9 mouse cellular contexts compared by ENCODE assay signal in genomic region chr15:83678606-83679005, GRCm38 (mm10). TPM values are rescaled to one million over a fixed set of nuclear protein-coding genes. Genes with fewer than 3 reads are reported as not detected.
DNase-seq lines count a peak whose midpoint lies in the region; ATAC-seq lines count a peak whose summit lies in the region.
"Had no signal": no experiment of that assay in that cellular context is flagged by ENCODE, and none has a peak within 500 bp of the region (broad histone marks: within the 10 kb centered on the region; RNA-seq: fewer than 3 reads in every experiment).

No protein-coding gene starts in this region.

- peaks cover 10% of the 10 kb centered on the region; the same call in 1 of the 2 replicates for H3K27me3 ChIP-seq in embryonic facial prominence, embryonic 15.5 days
- H3K27me3 ChIP-seq in hindbrain, embryonic 16.5 days (replicated peaks; ENCODE audit: control insufficient read depth, insufficient read depth, low read length) = peaks cover 3% of the 10 kb centered on the region; the same call in 1 of the 2 replicates
- H3K27me3 ChIP-seq in neural tube, embryonic 11.5 days (ENCODE audit: control insufficient read depth, insufficient read depth, low read length) = 0 out of 2 replicates have a peak, but pooled peaks cover 3% of the 10 kb centered on the region

- no peaks in the 10 kb centered on the region for H3K36me3 ChIP-seq in embryonic facial prominence, embryonic 15.5 days
- H3K36me3 ChIP-seq in hindbrain, embryonic 16.5 days (ENCODE audit: control insufficient read depth, insufficient read depth, low read length) = no peaks in the 10 kb centered on the region
- H3K36me3 ChIP-seq in neural tube, embryonic 11.5 days (ENCODE audit: control insufficient read depth, insufficient read depth, low read length) = no peaks in the 10 kb centered on the region

- ATAC-seq in embryonic facial prominence, embryonic 15.5 days (ENCODE audit: insufficient number of reproducible peaks, low FRiP score, low TSS enrichment, low read depth) = peak; percentile 65; the same call in 1 of the 2 replicates
- 0 out of 2 replicates have a peak, but pooled peaks have one; percentile 30 for ATAC-seq in hindbrain, embryonic 16.5 days
- ATAC-seq in neural tube, embryonic 11.5 days (ENCODE audit: insufficient read depth, low FRiP score, low TSS enrichment) = no peak
- ATAC-seq: inflammation-experienced regulatory T-cells, adult 6 months had no signal

- H3K9ac ChIP-seq in embryonic facial prominence, embryonic 15.5 days = no peak overlapping the region
- H3K9ac ChIP-seq in hindbrain, embryonic 16.5 days (ENCODE audit: low read depth, low read length) = no peak overlapping the region; the same call in 1 of the 2 replicates
- H3K9ac ChIP-seq in neural tube, embryonic 11.5 days (ENCODE audit: low read length) = no peak overlapping the region

- H3K4me1 ChIP-seq in embryonic facial prominence, embryonic 15.5 days = peaks cover 38% of the 10 kb centered on the region
- H3K4me1 ChIP-seq in hindbrain, embryonic 16.5 days (ENCODE audit: control insufficient read depth, insufficient read depth, low read depth, low read length) = peaks cover 15% of the 10 kb centered on the region
- H3K4me1 ChIP-seq in neural tube, embryonic 11.5 days (ENCODE audit: control insufficient read depth, insufficient read depth, low read length) = peaks cover 18% of the 10 kb centered on the region

- WGBS in embryonic facial prominence, embryonic 15.5 days = 6% methylated on average over 11 of the region's 11 CpGs
- WGBS in hindbrain, embryonic 16.5 days = 5% methylated on average over 11 of the region's 11 CpGs
- WGBS in neural tube, embryonic 11.5 days = 4% methylated on average over 11 of the region's 11 CpGs

- peak; percentile 80 for DNase-seq in embryo, embryonic 11 days
- DNase-seq in neural tube, embryonic 11.5 days (ENCODE audit: low spot score) = peak; percentile 71
- no peak for DNase-seq in left cerebral cortex, postnatal 25 days (ENCODE audit: low spot score in 2 of 2)
- DNase-seq in left cerebral cortex, adult 8-10 months (ENCODE audit: low spot score in 2 of 2) = no peak
- no peak for DNase-seq in lung, postnatal 4 days
- DNase-seq: spleen, adult 18-20 months had no signal

- peak overlapping the region; percentile 45; the same call in 1 of the 2 replicates for H3K27ac ChIP-seq in embryonic facial prominence, embryonic 15.5 days (replicated peaks)
- no peak overlapping the region for H3K27ac ChIP-seq in hindbrain, embryonic 16.5 days (ENCODE audit: low read depth, low read length)
- no peak overlapping the region for H3K27ac ChIP-seq in neural tube, embryonic 11.5 days (ENCODE audit: low read depth, low read length)

- intact Hi-C loops in left cerebral cortex, postnatal 25 days (cut with DNase I) = no loop called here

- H3K4me3 ChIP-seq in embryonic facial prominence, embryonic 15.5 days (replicated peaks) = no peak overlapping the region
- no peak overlapping the region for H3K4me3 ChIP-seq in hindbrain, embryonic 16.5 days (ENCODE audit: low read length)
- no peak overlapping the region for H3K4me3 ChIP-seq in neural tube, embryonic 11.5 days (ENCODE audit: low read depth, low read length)

- no peaks in the 10 kb centered on the region for H3K9me3 ChIP-seq in embryonic facial prominence, embryonic 15.5 days (replicated peaks)
- no peaks in the 10 kb centered on the region for H3K9me3 ChIP-seq in hindbrain, embryonic 16.5 days (ENCODE audit: control insufficient read depth, low read length)
- no peaks in the 10 kb centered on the region for H3K9me3 ChIP-seq in neural tube, embryonic 11.5 days (ENCODE audit: control insufficient read depth, low read length)

- 0 out of 2 replicates have a peak overlapping the region, but pooled peaks have one; percentile 5 for H3K4me2 ChIP-seq in embryonic facial prominence, embryonic 15.5 days (replicated peaks)
- H3K4me2 ChIP-seq in hindbrain, embryonic 16.5 days (ENCODE audit: low read length) = no peak overlapping the region; the same call in 1 of the 2 replicates
- peak overlapping the region; percentile 7; the same call in 1 of the 2 replicates for H3K4me2 ChIP-seq in neural tube, embryonic 11.5 days (ENCODE audit: low read depth)

RNA-seq across cellular contexts. Expression of gene Scube1, which starts 46.2 kb away (rescaled TPM):
- 11.1 and 14.5 TPM in 2 replicates for polyA plus RNA-seq in embryonic facial prominence, embryonic 15.5 days (2015; fragmentation: Nextera tagmentation; extraction: Ambion mirVana)
- polyA plus RNA-seq in hindbrain, embryonic 16.5 days (2015; fragmentation: Nextera tagmentation; extraction: Ambion mirVana) = 5.8 and 9.2 TPM in 2 replicates
- 32.1 and 32.9 TPM in 2 replicates for polyA plus RNA-seq in neural tube, embryonic 11.5 days (2014; fragmentation: Nextera tagmentation; extraction: Ambion mirVana)
- 10 to 100 TPM; 82.1 to 84.7 TPM for total RNA-seq in left cerebral cortex, postnatal 25 days (2021)
- total RNA-seq in left cerebral cortex, adult 8-10 months (2022) = 10 to 100 TPM; 44.7 to 51.8 (median 45.4) TPM
- polyA plus RNA-seq: inflammation-experienced regulatory T-cells, adult 6 months had no signal

Comparison
In these comparisons a context has a peak if more than half of its experiments do, and no peak if none do; other contexts are left out.
1. DNase-seq: peak in embryo, embryonic 11 days (single experiment) and neural tube, embryonic 11.5 days (single experiment); none in left cerebral cortex, postnatal 25 days (0 of 2), left cerebral cortex, adult 8-10 months (0 of 2) and lung, postnatal 4 days (0 of 2).